ENCODE assay signal across 17 mouse cellular contexts in genomic region chr13:63203502-63204278, GRCm38 (mm10).
DNase-seq lines count a peak whose midpoint lies in the region; ATAC-seq lines count a peak whose summit lies in the region.
"Had no signal": no experiment of that assay in that cellular context is flagged by ENCODE, and none has a peak within 500 bp of the region (broad histone marks: within the 10 kb centered on the region; RNA-seq: fewer than 3 reads in every experiment).

No protein-coding gene starts in this region.

- H3K9ac ChIP-seq in forebrain, embryonic 11.5 days (ENCODE audit: low read length): no peak overlapping the region
- no peak overlapping the region for H3K9ac ChIP-seq in forebrain, embryonic 12.5 days
- no peak overlapping the region for H3K9ac ChIP-seq in embryonic facial prominence, embryonic 15.5 days
- H3K9ac ChIP-seq: neural tube, embryonic 12.5 days had no signal

- peak; percentile 51 for DNase-seq in forebrain, embryonic 11.5 days (ENCODE audit: low spot score)
- DNase-seq in brain, adult 2 months (ENCODE audit: low read depth, low spot score): peak; percentile 63
- peak; percentile 38 for DNase-seq in mesoderm, embryonic 11.5 days (ENCODE audit: low read depth, low spot score)
- DNase-seq in kidney, postnatal 4 days: no peak
- no peak for DNase-seq in yolk sac, embryonic 10.5 days (ENCODE audit: low spot score)
- DNase-seq: cerebellum, adult 9-11 months; gastrocnemius, postnatal 25 days; heart, postnatal 36 days; kidney, adult 18-20 months; thymus, postnatal 4 days had no signal

- peaks cover 4% of the 10 kb centered on the region; the same call in 1 of the 2 replicates for H3K4me1 ChIP-seq in forebrain, embryonic 11.5 days (replicated peaks; ENCODE audit: control insufficient read depth, insufficient read depth, low read length)
- peaks cover 21% of the 10 kb centered on the region for H3K4me1 ChIP-seq in forebrain, embryonic 12.5 days
- peaks cover 18% of the 10 kb centered on the region for H3K4me1 ChIP-seq in embryonic facial prominence, embryonic 15.5 days
- H3K4me1 ChIP-seq: megakaryocyte, embryonic 14.5 days had no signal

- ATAC-seq in forebrain, embryonic 11.5 days (replicated peaks; ENCODE audit: low FRiP score): 0 out of 2 replicates have a peak, but pooled peaks have one; percentile 69
- no peak for ATAC-seq in forebrain, embryonic 12.5 days (ENCODE audit: low FRiP score)
- no peak; the same call in 1 of the 2 replicates for ATAC-seq in embryonic facial prominence, embryonic 15.5 days (ENCODE audit: insufficient number of reproducible peaks, low FRiP score, low TSS enrichment, low read depth)
- no peak for ATAC-seq in inflammation-experienced regulatory T-cells, adult 6 months

- H3K4me2 ChIP-seq in forebrain, embryonic 11.5 days (ENCODE audit: low read depth, low read length, severe bottlenecking): no peak overlapping the region
- no peak overlapping the region for H3K4me2 ChIP-seq in forebrain, embryonic 12.5 days
- H3K4me2 ChIP-seq in embryonic facial prominence, embryonic 15.5 days (replicated peaks): no peak overlapping the region
- H3K4me2 ChIP-seq: heart, embryonic 11.5 days; liver, embryonic 11.5 days; neural tube, embryonic 12.5 days had no signal

- H3K27me3 ChIP-seq in forebrain, embryonic 11.5 days (ENCODE audit: control insufficient read depth, insufficient read depth, low read length): no peaks in the 10 kb centered on the region
- H3K27me3 ChIP-seq in forebrain, embryonic 12.5 days: peaks cover 6% of the 10 kb centered on the region; the same call in 1 of the 2 replicates
- H3K27me3 ChIP-seq in embryonic facial prominence, embryonic 15.5 days: no peaks in the 10 kb centered on the region
- H3K27me3 ChIP-seq: neural tube, embryonic 12.5 days had no signal

- H3K4me3 ChIP-seq in forebrain, embryonic 11.5 days (ENCODE audit: low read depth, low read length): no peak overlapping the region
- no peak overlapping the region for H3K4me3 ChIP-seq in forebrain, embryonic 12.5 days (replicated peaks)
- H3K4me3 ChIP-seq in embryonic facial prominence, embryonic 15.5 days (replicated peaks): no peak overlapping the region
- H3K4me3 ChIP-seq: megakaryocyte, embryonic 14.5 days; neural tube, embryonic 12.5 days had no signal

- H3K36me3 ChIP-seq in forebrain, embryonic 11.5 days (ENCODE audit: control insufficient read depth, insufficient read depth, low read length): no peaks in the 10 kb centered on the region
- H3K36me3 ChIP-seq in forebrain, embryonic 12.5 days (replicated peaks): no peaks in the 10 kb centered on the region
- H3K36me3 ChIP-seq in embryonic facial prominence, embryonic 15.5 days: no peaks in the 10 kb centered on the region
- H3K36me3 ChIP-seq: neural tube, embryonic 12.5 days had no signal

- no peak overlapping the region for H3K27ac ChIP-seq in forebrain, embryonic 11.5 days (ENCODE audit: low read depth, low read length)
- H3K27ac ChIP-seq in forebrain, embryonic 12.5 days: no peak overlapping the region
- H3K27ac ChIP-seq in embryonic facial prominence, embryonic 15.5 days (replicated peaks): peak overlapping the region; percentile 44; the same call in 1 of the 2 replicates
- H3K27ac ChIP-seq: neural tube, embryonic 12.5 days had no signal

- no peaks in the 10 kb centered on the region for H3K9me3 ChIP-seq in forebrain, embryonic 11.5 days (ENCODE audit: control insufficient read depth, low read length)
- H3K9me3 ChIP-seq in forebrain, embryonic 12.5 days: no peaks in the 10 kb centered on the region
- no peaks in the 10 kb centered on the region for H3K9me3 ChIP-seq in embryonic facial prominence, embryonic 15.5 days (replicated peaks)
- H3K9me3 ChIP-seq: megakaryocyte, embryonic 14.5 days; neural tube, embryonic 12.5 days had no signal

- 29% methylated on average over 8 of the region's 8 CpGs for WGBS in forebrain, embryonic 11.5 days
- 24% methylated on average over 8 of the region's 8 CpGs for WGBS in forebrain, embryonic 12.5 days
- WGBS in embryonic facial prominence, embryonic 15.5 days: 31% methylated on average over 8 of the region's 8 CpGs

Comparison
In these comparisons a context has a peak if more than half of its experiments do, and no peak if none do; other contexts are left out.
1. DNase-seq: peak in forebrain, embryonic 11.5 days (single experiment), brain, adult 2 months (single experiment) and mesoderm, embryonic 11.5 days (single experiment); none in kidney, postnatal 4 days (0 of 2) and yolk sac, embryonic 10.5 days (single experiment).